ENCODE assay signal across 29 mouse cellular contexts in the genomic region with DNA sequence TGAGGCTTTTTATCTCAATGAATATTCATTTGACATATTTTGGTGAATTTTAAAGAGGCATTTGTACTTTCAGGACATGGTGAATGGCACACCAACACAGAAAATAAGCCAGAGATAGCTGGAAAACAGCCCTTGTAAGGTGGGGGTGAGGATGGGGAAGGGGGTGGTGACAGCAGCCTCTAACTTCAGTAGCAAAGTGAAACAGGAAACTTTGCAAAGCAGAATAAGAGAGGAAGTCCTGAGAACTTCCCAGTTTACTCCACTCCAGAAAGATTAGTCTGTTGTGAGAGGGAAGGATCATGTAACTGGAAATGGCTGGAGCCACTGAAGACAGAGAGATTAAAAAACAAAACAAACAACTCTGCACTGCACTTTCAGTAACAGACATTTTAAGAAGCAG. TPM values are rescaled to one million over a fixed set of nuclear protein-coding genes. Genes with fewer than 3 reads are reported as not detected.
DNase-seq lines count a peak whose midpoint lies in the region; ATAC-seq and TF ChIP-seq lines count a peak whose summit lies in the region.
"Had no signal": no experiment of that assay in that cellular context is flagged by ENCODE, and none has a peak within 500 bp of the region (broad histone marks: within the 10 kb centered on the region; RNA-seq: fewer than 3 reads in every experiment).

No protein-coding gene starts in this region.

- H3K27ac ChIP-seq in liver, postnatal 0 days (ENCODE audit: low read depth) = 0 out of 2 replicates have a peak overlapping the region, but pooled peaks have one; percentile 25
- H3K27ac ChIP-seq in MEL (ENCODE audit: control insufficient read depth, low read depth, low read length) = peak overlapping the region; percentile 5; the same call in 1 of the 2 replicates
- H3K27ac ChIP-seq: embryonic facial prominence, embryonic 12.5 days; hindbrain, embryonic 10.5 days; hindbrain, embryonic 15.5 days; midbrain, embryonic 13.5 days; neural tube, embryonic 13.5 days; stomach, embryonic 15.5 days had no signal

- peak overlapping the region; percentile 14; the same call in 1 of the 2 replicates for H3K4me2 ChIP-seq in liver, postnatal 0 days (ENCODE audit: low read depth, low read length)
- H3K4me2 ChIP-seq: embryonic facial prominence, embryonic 12.5 days; hindbrain, embryonic 15.5 days; liver, embryonic 11.5 days; midbrain, embryonic 13.5 days; neural tube, embryonic 13.5 days; stomach, embryonic 15.5 days had no signal

- H3K4me3 ChIP-seq in liver, postnatal 0 days (ENCODE audit: low read depth, low read length) = no peak overlapping the region
- H3K4me3 ChIP-seq in MEL (ENCODE audit: control insufficient read depth in 1 of 2, insufficient read depth in 1 of 2, low read depth in 2 of 2, low read length in 2 of 2) = peak overlapping the region; percentile 25 to 32
- H3K4me3 ChIP-seq: embryonic facial prominence, embryonic 12.5 days; hindbrain, embryonic 10.5 days; hindbrain, embryonic 15.5 days; midbrain, embryonic 13.5 days; neural tube, embryonic 13.5 days; stomach, embryonic 15.5 days had no signal

- H3K79me2 ChIP-seq in MEL (ENCODE audit: control insufficient read depth, insufficient read depth, low read length, poor library complexity) = no peaks in the 10 kb centered on the region

- no peak for ATAC-seq in liver, postnatal 0 days
- ATAC-seq in megakaryocyte progenitor cell, adult 5-6 weeks (replicated peaks; ENCODE audit: poor library complexity) = peak; percentile 40
- ATAC-seq: forebrain, embryonic 14.5 days; inflammation-experienced regulatory T-cells, adult 6 months; midbrain, embryonic 13.5 days; Patski had no signal

- H3K9me3 ChIP-seq in liver, postnatal 0 days (ENCODE audit: low read length) = no peaks in the 10 kb centered on the region
- no peaks in the 10 kb centered on the region for H3K9me3 ChIP-seq in MEL (replicated peaks; ENCODE audit: insufficient read depth, low read length)
- H3K9me3 ChIP-seq: embryonic facial prominence, embryonic 12.5 days; G1E; hindbrain, embryonic 10.5 days; hindbrain, embryonic 15.5 days; midbrain, embryonic 13.5 days; neural tube, embryonic 13.5 days; stomach, embryonic 15.5 days had no signal

- no peak for TF ChIP-seq CTCF in liver, postnatal 0 days (IDR thresholded peaks at IDR 0.05; ENCODE audit: low read depth)
- no peak for TF ChIP-seq CTCF in MEL (IDR thresholded peaks at IDR 0.05 in 2 of 3, conservative IDR thresholded peaks at IDR 0.05 in 1 of 3; ENCODE audit: control insufficient read depth in 1 of 3, insufficient read depth in 1 of 3, low read depth in 2 of 3, low read length in 3 of 3, poor library complexity in 1 of 3, severe bottlenecking in 1 of 3)

- TF ChIP-seq RAD21 in MEL (IDR thresholded peaks at IDR 0.05; ENCODE audit: low read depth, low read length) = no peak

- no peak for TF ChIP-seq EP300 in liver, postnatal 0 days (IDR thresholded peaks at IDR 0.05; ENCODE audit: low read depth)
- TF ChIP-seq EP300 in MEL (IDR thresholded peaks at IDR 0.05; ENCODE audit: low read depth in 1 of 2, low read length in 2 of 2) = no peak

- H3K4me1 ChIP-seq in liver, postnatal 0 days (ENCODE audit: insufficient read depth) = peaks cover 2% of the 10 kb centered on the region; the same call in 1 of the 2 replicates
- H3K4me1 ChIP-seq in MEL (ENCODE audit: control insufficient read depth in 1 of 2, insufficient read depth in 2 of 2, low read length in 2 of 2) = peaks cover 3 to 5% of the 10 kb centered on the region in 2 experiments; a peak in 3 of 4 replicates
- H3K4me1 ChIP-seq: embryonic facial prominence, embryonic 12.5 days; hindbrain, embryonic 10.5 days; neural tube, embryonic 13.5 days; stomach, embryonic 15.5 days had no signal

- no peak overlapping the region for H3K9ac ChIP-seq in liver, postnatal 0 days (replicated peaks)
- H3K9ac ChIP-seq in MEL (ENCODE audit: control insufficient read depth, low read depth, low read length, poor library complexity, severe bottlenecking) = peak overlapping the region; percentile 2; the same call in 1 of the 2 replicates
- H3K9ac ChIP-seq: embryonic facial prominence, embryonic 12.5 days; hindbrain, embryonic 15.5 days; midbrain, embryonic 13.5 days; neural tube, embryonic 13.5 days; stomach, embryonic 15.5 days had no signal

- TF ChIP-seq POLR2A in MEL (IDR thresholded peaks at IDR 0.05; ENCODE audit: control insufficient read depth in 1 of 2, insufficient read depth in 1 of 2, low read depth in 1 of 2, low read length in 2 of 2, poor library complexity in 1 of 2) = no peak

- no peaks in the 10 kb centered on the region for H3K36me3 ChIP-seq in liver, postnatal 0 days (replicated peaks; ENCODE audit: insufficient read depth, low read length)
- H3K36me3 ChIP-seq in MEL (ENCODE audit: control insufficient read depth in 1 of 2, insufficient read depth in 2 of 2, low read length in 2 of 2) = peaks cover 0 to 21% of the 10 kb centered on the region in 2 experiments; a peak in 2 of 4 replicates
- H3K36me3 ChIP-seq: embryonic facial prominence, embryonic 12.5 days; G1E; hindbrain, embryonic 10.5 days; hindbrain, embryonic 15.5 days; midbrain, embryonic 13.5 days; neural tube, embryonic 13.5 days; stomach, embryonic 15.5 days had no signal

- DNase-seq in liver, postnatal 0 days = no peak
- DNase-seq in liver (no peak), MEL (ENCODE audit: low read depth, low spot score) (peak; percentile 41)
- peak; percentile 18 for DNase-seq in brain, adult 2 months (ENCODE audit: low read depth, low spot score)
- no peak for DNase-seq in gastrocnemius, postnatal 25 days
- DNase-seq in ovary, postnatal 10 days (ENCODE audit: low spot score) = no peak
- DNase-seq: adrenal gland, postnatal 14 days; cerebellum, adult 2 months; cerebellum, postnatal 25 days; embryo, embryonic 11 days; gastrocnemius, postnatal 14 days; heart, postnatal 14 days; kidney, adult 18-20 months; kidney, postnatal 4 days; lung, adult 18-20 months; lung, postnatal 10 days; thymus, postnatal 14 days had no signal

- no peaks in the 10 kb centered on the region for H3K27me3 ChIP-seq in liver, postnatal 0 days (ENCODE audit: insufficient read depth, low read length)
- H3K27me3 ChIP-seq in MEL (ENCODE audit: control insufficient read depth in 1 of 2, insufficient read depth in 2 of 2, low read length in 2 of 2) = no peaks in the 10 kb centered on the region
- H3K27me3 ChIP-seq: embryonic facial prominence, embryonic 12.5 days; hindbrain, embryonic 15.5 days; neural tube, embryonic 13.5 days; stomach, embryonic 15.5 days had no signal

TF ChIP-seq in MEL, 35 proteins besides CTCF, POLR2A, EP300 and RAD21:
- TF ChIP-seq CHD2 (IDR thresholded peaks at IDR 0.05; ENCODE audit: low read length) = no peak
- TF ChIP-seq BHLHE40 (IDR thresholded peaks at IDR 0.05; ENCODE audit: borderline replicate concordance, low read depth, low read length) = no peak
- no peak for TF ChIP-seq RCOR1 (IDR thresholded peaks at IDR 0.05; ENCODE audit: low read depth, low read length)
- no peak for TF ChIP-seq TBP (IDR thresholded peaks at IDR 0.05; ENCODE audit: low read depth, low read length)
- no peak for TF ChIP-seq NRF1 (IDR thresholded peaks at IDR 0.05; ENCODE audit: insufficient read depth, low read depth, low read length, poor library complexity, severe bottlenecking)

RNA-seq across cellular contexts. Expression of a gene that starts 26.0 kb away (rescaled TPM):
- 7.7 and 11.3 TPM in 2 replicates for polyA plus RNA-seq in liver, postnatal 0 days (2015; fragmentation: Nextera tagmentation; extraction: Ambion mirVana)
- 7.4 and 10.8 TPM in 2 replicates for total RNA-seq in MEL (2012; rRNA removed)
- 10 to 100 TPM in 1 of 2 experiments, not detected in 1; 60.7 TPM for polyA plus RNA-seq in MEL (2012; ENCODE audit: insufficient read depth in 1 of 2, insufficient read length in 2 of 2, low read depth in 1 of 2, low replicate concordance in 2 of 2, missing spikeins in 1 of 2)
- 120 and 136 TPM in 2 replicates for total RNA-seq in megakaryocyte progenitor cell, adult 5-6 weeks (2015)
- 15.9 and 26.8 TPM in 2 replicates for total RNA-seq in megakaryocyte progenitor cell, adult 5-6 weeks (2017)
- total RNA-seq in gastrocnemius, postnatal 25 days (2021) = 1 to 10 TPM; 2.3 to 2.5 TPM
- polyA plus RNA-seq: Patski had no signal

Comparison
In these comparisons a context has a peak if more than half of its experiments do, and no peak if none do; other contexts are left out.
1. DNase-seq: peak in MEL (single experiment) and brain, adult 2 months (single experiment); none in liver, postnatal 0 days (single experiment), liver (single experiment), gastrocnemius, postnatal 25 days (single experiment) and ovary, postnatal 10 days (single experiment).